Mouse (Mus musculus): Measurements from ENCODE around the gene Ccdc91.
A peak's percentile ranks its signal among the peaks of the same experiment; 100 is the strongest.

Ccdc91 gene

DNA sequence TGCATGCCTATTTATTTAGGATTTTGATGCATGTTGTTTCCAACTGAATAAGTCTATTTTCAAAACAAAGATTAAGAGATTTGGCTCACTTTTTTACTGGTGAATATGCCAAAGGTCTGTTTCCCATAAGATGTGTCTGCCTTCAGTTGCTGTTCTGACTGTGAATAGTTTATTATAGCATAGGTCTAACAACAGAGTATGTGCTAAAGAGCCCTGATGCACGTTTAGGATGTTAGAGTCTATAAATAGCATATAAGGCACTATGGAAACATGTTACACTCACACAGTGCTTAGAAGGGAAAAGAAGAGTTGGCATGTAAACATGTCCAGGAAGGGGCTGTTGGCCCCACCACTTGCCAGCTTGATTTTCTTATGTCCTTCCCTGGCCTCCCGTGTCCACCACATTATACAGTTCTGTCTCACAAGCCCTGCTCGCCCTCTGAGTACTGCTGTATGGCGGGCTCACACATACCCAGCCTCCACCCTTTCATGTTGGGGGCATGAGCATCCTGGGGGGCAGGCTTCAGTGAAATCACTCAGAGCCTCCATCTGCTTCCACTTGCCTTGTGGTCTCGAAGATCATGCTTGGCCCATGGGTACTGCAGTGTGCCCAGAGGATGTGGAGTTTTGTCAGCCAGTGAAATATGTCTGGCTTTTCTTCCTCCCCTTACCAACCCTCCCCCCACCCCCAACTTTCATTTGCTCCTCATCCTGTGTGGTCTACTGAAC is 99.0 kb downstream of the Ccdc91 start:
- no peak for DNase-seq

DNA sequence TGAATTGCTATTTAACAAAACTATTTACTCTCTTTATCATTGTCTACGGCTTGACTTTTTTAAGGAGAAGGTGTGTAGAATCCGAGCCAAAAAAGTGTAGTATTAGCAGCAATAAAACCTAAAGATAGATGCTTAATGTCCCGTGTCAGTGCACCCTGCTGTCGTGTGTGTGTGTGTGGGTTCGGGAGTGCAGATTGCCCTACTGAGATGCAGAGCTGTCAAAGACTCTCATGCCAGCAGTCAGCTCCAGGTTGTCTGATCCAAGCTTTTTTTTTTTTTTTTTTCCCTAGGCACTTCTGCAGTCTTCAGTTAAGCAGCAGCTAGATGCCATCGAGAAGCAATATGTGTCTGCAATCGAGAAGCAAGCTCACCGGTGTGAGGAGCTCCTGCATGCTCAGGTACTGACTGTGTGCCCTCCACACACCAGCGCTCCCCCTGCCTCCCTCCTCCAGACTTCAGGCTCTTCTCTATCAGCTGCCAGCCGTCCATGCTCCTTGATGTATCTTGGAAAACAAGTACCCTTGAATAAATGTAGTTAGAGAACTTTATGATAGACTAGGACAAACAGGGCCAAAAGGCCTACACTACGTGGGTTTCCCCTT is 99.7 kb downstream of the Ccdc91 start:
- DNase-seq, result no peak

GRCm38 (mm10) chr6:147587675-147588074 is 112.0 kb downstream of the Ccdc91 start:
- no peak for DNase-seq

GRCm38 (mm10) chr6:147606666-147607065 is 131.0 kb downstream of the Ccdc91 start:
- peak; percentile 9 for DNase-seq

DNA sequence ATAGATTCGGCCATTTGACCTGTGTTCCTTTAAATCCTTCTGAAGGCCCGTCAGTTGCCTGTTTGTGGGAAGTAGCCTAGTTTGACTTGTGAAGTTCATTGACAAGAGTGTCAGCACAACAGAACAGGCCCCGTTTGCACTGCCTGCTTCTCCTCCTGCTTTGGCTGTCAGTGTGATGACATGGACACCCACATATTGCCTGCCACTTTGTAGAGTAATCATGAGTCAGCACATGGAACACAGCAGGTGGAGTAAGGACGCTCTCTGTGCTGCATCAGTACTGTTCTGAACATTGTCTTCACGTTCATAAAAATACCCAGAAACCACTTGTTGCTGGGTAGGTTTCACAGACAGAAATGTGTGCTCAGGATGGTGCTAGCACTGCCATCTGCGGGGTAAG is 132.0 kb downstream of the Ccdc91 start:
- DNase-seq, result no peak

- DNase-seq, result no peak
These were observed 139.7 kb downstream of the Ccdc91 start for GRCm38 (mm10) chr6:147615306-147615705.

- no peak for DNase-seq
These were observed 147.5 kb downstream of the Ccdc91 start for GRCm38 (mm10) chr6:147623142-147623541.

DNA sequence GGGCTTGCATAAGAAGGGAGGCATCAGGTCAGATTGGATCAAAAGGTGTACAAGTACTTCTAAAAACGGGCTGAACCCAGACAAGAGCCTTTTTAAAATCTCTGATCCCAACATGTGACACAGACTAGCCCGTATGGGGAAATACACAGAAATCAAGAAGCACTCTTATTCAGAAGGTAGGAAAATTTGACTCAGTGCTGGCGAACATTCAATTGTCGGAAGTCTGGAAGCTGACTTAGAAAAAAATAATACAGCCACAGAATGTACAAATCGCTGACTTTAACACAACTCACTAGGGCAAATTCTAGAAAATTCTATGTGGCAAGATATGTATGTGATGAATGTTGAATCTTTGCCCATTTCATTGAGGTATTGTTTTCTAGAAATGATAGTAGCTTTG is 160.8 kb downstream of the Ccdc91 start:
- no peak for DNase-seq

- DNase-seq, result no peak
These were observed 168.2 kb downstream of the Ccdc91 start for GRCm38 (mm10) chr6:147643875-147644274.

- DNase-seq, result no peak
These were observed 168.8 kb downstream of the Ccdc91 start for GRCm38 (mm10) chr6:147644391-147644790.

GRCm38 (mm10) chr6:147646401-147646968 is 170.9 kb downstream of the Ccdc91 start:
- no peak for DNase-seq

DNA sequence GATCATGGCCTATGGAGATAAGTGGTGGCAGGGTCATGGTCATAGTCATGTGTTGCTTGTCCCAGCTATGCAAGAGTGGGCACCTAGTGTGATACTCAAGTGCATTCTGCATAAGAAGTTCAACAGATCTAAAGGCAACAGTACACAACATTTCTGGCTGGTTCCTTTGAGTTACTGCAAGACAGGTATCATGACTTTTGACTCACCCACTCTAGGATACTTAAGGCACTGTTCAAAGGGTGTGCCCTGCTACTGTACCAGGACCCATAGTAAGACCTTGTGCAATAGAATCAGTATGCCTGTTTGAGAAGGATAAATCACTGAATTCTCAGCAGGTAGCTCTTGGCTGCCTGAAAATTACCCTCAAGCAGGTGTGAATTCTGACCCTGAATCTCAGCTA is 182.4 kb downstream of the Ccdc91 start:
- no peak for DNase-seq

GRCm38 (mm10) chr6:147660718-147661117 is 185.1 kb downstream of the Ccdc91 start:
- no peak for DNase-seq

DNA sequence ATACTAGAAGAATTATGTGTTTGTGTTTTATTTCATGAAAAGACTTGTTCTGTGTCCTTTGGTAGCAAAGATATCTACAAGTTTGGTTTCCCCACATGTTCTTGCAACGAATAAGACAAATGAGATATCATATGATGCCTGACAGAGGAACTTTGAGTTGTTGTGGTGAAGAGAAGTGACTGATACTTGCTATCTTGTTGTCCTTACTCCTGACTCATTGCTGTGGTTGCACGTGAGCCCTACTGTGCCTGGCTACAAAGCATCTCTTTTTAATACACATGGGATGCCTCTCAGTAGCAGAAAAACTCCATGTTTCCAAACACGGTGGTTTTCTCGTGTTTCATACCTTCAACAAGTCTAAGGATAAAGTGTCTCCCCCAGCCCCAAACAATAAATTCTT is 186.2 kb downstream of the Ccdc91 start:
- no peak for DNase-seq

DNA sequence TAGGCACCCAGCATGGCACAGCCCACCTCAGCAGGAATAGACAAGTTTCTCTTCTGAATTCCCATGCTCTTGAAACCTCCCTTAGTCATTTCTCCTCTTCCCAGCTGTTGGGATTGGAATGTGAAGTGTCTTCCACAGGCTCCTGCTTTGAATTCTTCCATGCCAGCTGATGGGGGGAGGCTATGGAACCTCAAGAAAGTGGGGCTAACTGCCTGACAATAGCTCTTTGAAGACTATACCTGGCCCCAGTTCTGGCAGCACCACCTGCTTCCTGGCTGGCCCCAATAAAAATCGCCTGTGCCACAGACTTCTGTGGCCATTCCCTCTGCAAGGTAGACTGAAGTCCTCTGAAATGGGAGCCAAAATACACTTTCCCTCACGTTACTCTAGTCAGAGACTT is 187.0 kb downstream of the Ccdc91 start:
- no peak for DNase-seq

- peak; percentile 48 for DNase-seq
These were observed 188.7 kb downstream of the Ccdc91 start for GRCm38 (mm10) chr6:147664339-147664738.

- DNase-seq, result no peak
These were observed 195.7 kb downstream of the Ccdc91 start for GRCm38 (mm10) chr6:147671366-147671765.

DNA sequence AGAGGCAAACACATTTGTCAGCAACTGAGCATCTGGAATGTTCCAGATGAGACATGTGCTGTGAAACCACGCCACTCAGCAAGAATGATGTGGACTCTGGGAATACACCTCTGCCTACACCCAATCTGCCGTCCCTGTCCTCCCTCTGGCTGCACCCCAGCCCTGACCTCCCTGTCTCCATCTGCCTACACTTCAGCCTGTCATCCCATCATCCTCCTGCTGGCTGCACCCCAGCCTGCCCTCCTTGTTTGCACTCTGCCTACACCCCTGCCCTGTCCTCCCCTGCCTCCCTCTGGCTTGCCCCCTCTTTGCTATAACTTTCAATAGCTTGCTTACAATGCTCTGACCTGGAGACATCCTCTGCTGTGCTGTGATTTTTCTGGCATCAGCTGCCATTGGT is 196.9 kb downstream of the Ccdc91 start:
- no peak for DNase-seq

DNA sequence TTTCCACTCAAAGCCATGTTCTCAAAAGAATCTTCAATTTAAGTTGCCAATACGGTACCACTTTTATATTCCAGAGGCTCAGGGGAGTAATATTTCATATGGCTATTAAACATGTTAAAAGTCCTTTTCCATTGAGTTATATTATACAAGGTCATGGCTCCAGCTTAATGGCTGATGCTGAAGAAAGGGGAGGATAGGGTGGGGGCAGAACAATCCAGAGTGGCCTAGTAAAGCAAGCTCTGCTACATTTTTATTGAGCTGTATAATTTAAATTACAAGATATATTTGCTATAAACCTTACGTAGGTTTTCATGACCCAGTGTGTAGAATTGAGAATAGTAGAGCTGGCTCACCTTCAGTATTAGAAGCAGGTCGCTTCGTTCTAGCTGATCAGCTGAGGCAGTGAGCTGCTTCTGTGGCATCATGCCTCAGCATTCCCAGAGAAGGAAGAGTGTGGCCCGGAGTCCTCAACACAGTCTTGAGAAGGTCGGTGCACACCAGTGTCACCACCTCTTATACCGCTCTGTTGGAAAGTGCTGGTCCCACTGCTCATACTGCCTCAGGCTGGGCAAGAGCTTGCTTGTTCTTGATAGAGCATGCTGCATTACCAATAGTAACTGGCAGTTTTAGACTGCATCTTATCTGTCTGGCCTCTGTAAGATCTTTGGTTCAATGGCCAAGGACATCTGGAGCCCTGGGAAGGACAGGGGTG is 199.6 kb downstream of the Ccdc91 start:
- DNase-seq, result no peak

DNA sequence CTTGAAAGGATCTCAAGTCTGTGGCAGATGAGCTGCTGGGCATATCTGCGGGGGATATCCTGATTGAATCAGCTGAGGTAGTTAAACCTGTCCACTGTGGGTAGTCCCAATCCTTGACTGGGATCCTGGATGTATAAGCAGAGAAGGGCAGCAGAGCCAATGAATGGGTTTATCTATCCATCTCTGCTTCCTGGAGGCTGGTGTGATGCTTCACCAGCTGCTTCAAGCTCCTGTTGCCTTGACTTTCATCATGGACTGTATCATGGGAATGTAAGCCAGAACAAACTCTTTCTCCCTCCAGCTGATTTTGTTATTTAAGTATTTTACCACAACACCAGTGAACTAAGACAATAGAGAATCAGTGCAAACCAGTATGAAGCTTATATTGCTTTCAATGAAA is 200.6 kb downstream of the Ccdc91 start:
- DNase-seq, result no peak

Data from thymus, postnatal 14 days (tissue).